Mouse (Mus musculus): ENCODE data around the gene Atg7. TPM values are rescaled to one million over a fixed set of nuclear protein-coding genes. Genes with fewer than 3 reads are reported as not detected.

Gene Atg7
- polyA plus RNA-seq, 1 experiment from 2014 or later: 19.4 TPM

GRCm38 (mm10) chr6:114795706-114796325 lies 152.9 kb downstream of the Atg7 start:
- WGBS: 77% methylated on average over 7 of the region's 7 CpGs
- no peak overlapping the region for H3K4me3 ChIP-seq (ENCODE audit: low read length)
- no peak overlapping the region for H3K9ac ChIP-seq (ENCODE audit: low read depth, low read length)
- no peak for ATAC-seq (ENCODE audit: low FRiP score, low TSS enrichment)
- no peaks in the 10 kb centered on the region for H3K9me3 ChIP-seq (ENCODE audit: control insufficient read depth, low read length)
- H3K27me3 ChIP-seq (ENCODE audit: control insufficient read depth, insufficient read depth, low read length): no peaks in the 10 kb centered on the region
- no peak overlapping the region for H3K27ac ChIP-seq (ENCODE audit: low read depth, low read length)
- no peaks in the 10 kb centered on the region for H3K36me3 ChIP-seq (ENCODE audit: control insufficient read depth, insufficient read depth, low read length)
- no peak overlapping the region for H3K4me2 ChIP-seq (replicated peaks; ENCODE audit: low read depth, low read length)
- peaks cover 11% of the 10 kb centered on the region; the same call in 1 of the 2 replicates for H3K4me1 ChIP-seq (ENCODE audit: control insufficient read depth, insufficient read depth, low read length)

GRCm38 (mm10) chr6:114797901-114798300 lies 155.0 kb downstream of the Atg7 start:
- 79% methylated on average over 5 of the region's 5 CpGs for WGBS
- H3K36me3 ChIP-seq (ENCODE audit: control insufficient read depth, insufficient read depth, low read length): no peaks in the 10 kb centered on the region

GRCm38 (mm10) chr6:114798715-114799114 lies 155.8 kb downstream of the Atg7 start:
- 34% methylated on average over 4 of the region's 4 CpGs for WGBS
- Histone ChIP-seq H3K36me3 (ENCODE audit: control insufficient read depth, insufficient read depth, low read length) (no peaks in the 10 kb centered on the region), H3K27me3 (ENCODE audit: control insufficient read depth, insufficient read depth, low read length) (no peaks in the 10 kb centered on the region), H3K9ac (ENCODE audit: low read depth, low read length) (no peak overlapping the region), H3K4me2 (replicated peaks; ENCODE audit: low read depth, low read length) (no peak overlapping the region), H3K4me3 (ENCODE audit: low read length) (no peak overlapping the region), H3K9me3 (ENCODE audit: control insufficient read depth, low read length) (no peaks in the 10 kb centered on the region), H3K4me1 (ENCODE audit: control insufficient read depth, insufficient read depth, low read length) (no peaks in the 10 kb centered on the region; the same call in 1 of the 2 replicates), H3K27ac (ENCODE audit: low read depth, low read length) (no peak overlapping the region)
- no peak for ATAC-seq (ENCODE audit: low FRiP score, low TSS enrichment)

More at GRCm38 (mm10) chr6:114797901-114798300, 155.0 kb downstream of the Atg7 start:
- H3K9me3 ChIP-seq (ENCODE audit: control insufficient read depth, low read length): no peaks in the 10 kb centered on the region
- H3K4me2 ChIP-seq (replicated peaks; ENCODE audit: low read depth, low read length): no peak overlapping the region
- H3K4me1 ChIP-seq (ENCODE audit: control insufficient read depth, insufficient read depth, low read length): no peaks in the 10 kb centered on the region
- H3K4me3 ChIP-seq (ENCODE audit: low read length): no peak overlapping the region
- no peaks in the 10 kb centered on the region for H3K27me3 ChIP-seq (ENCODE audit: control insufficient read depth, insufficient read depth, low read length)
- ATAC-seq (ENCODE audit: low FRiP score, low TSS enrichment): no peak
- H3K9ac ChIP-seq (ENCODE audit: low read depth, low read length): no peak overlapping the region
- H3K27ac ChIP-seq (ENCODE audit: low read depth, low read length): no peak overlapping the region

- H3K9ac ChIP-seq (ENCODE audit: low read depth, low read length): no peak overlapping the region
- no peak overlapping the region for H3K4me2 ChIP-seq (replicated peaks; ENCODE audit: low read depth, low read length)
- H3K36me3 ChIP-seq (ENCODE audit: control insufficient read depth, insufficient read depth, low read length): no peaks in the 10 kb centered on the region
- ATAC-seq (ENCODE audit: low FRiP score, low TSS enrichment): no peak
- WGBS: 55% methylated on average over 2 of the region's 2 CpGs
- no peaks in the 10 kb centered on the region; the same call in 1 of the 2 replicates for H3K4me1 ChIP-seq (ENCODE audit: control insufficient read depth, insufficient read depth, low read length)
- H3K27ac ChIP-seq (ENCODE audit: low read depth, low read length): no peak overlapping the region
- no peaks in the 10 kb centered on the region for H3K27me3 ChIP-seq (ENCODE audit: control insufficient read depth, insufficient read depth, low read length)
- H3K4me3 ChIP-seq (ENCODE audit: low read length): no peak overlapping the region
- no peaks in the 10 kb centered on the region for H3K9me3 ChIP-seq (ENCODE audit: control insufficient read depth, low read length)
Measured at GRCm38 (mm10) chr6:114800291-114800965, 157.5 kb downstream of the Atg7 start.

- Histone ChIP-seq H3K4me1 (ENCODE audit: control insufficient read depth, insufficient read depth, low read length) (no peaks in the 10 kb centered on the region; the same call in 1 of the 2 replicates), H3K36me3 (ENCODE audit: control insufficient read depth, insufficient read depth, low read length) (no peaks in the 10 kb centered on the region), H3K4me3 (ENCODE audit: low read length) (no peak overlapping the region), H3K27ac (ENCODE audit: low read depth, low read length) (no peak overlapping the region; the same call in 1 of the 2 replicates), H3K9ac (ENCODE audit: low read depth, low read length) (no peak overlapping the region), H3K4me2 (replicated peaks; ENCODE audit: low read depth, low read length) (no peak overlapping the region), H3K9me3 (ENCODE audit: control insufficient read depth, low read length) (no peaks in the 10 kb centered on the region), H3K27me3 (ENCODE audit: control insufficient read depth, insufficient read depth, low read length) (no peaks in the 10 kb centered on the region)
- 64% methylated on average over 8 of the region's 8 CpGs for WGBS
- no peak for ATAC-seq (ENCODE audit: low FRiP score, low TSS enrichment)
Measured at GRCm38 (mm10) chr6:114803915-114804535, 161.1 kb downstream of the Atg7 start.

- Histone ChIP-seq H3K27ac (ENCODE audit: low read depth, low read length) (no peak overlapping the region), H3K4me3 (ENCODE audit: low read length) (no peak overlapping the region), H3K4me1 (ENCODE audit: control insufficient read depth, insufficient read depth, low read length) (no peaks in the 10 kb centered on the region; the same call in 1 of the 2 replicates), H3K36me3 (ENCODE audit: control insufficient read depth, insufficient read depth, low read length) (no peaks in the 10 kb centered on the region), H3K9me3 (ENCODE audit: control insufficient read depth, low read length) (no peaks in the 10 kb centered on the region), H3K9ac (ENCODE audit: low read depth, low read length) (no peak overlapping the region), H3K27me3 (ENCODE audit: control insufficient read depth, insufficient read depth, low read length) (no peaks in the 10 kb centered on the region), H3K4me2 (replicated peaks; ENCODE audit: low read depth, low read length) (no peak overlapping the region)
- no peak for ATAC-seq (ENCODE audit: low FRiP score, low TSS enrichment)
- WGBS: 100% methylated on average over 1 of the region's 1 CpGs
Measured at GRCm38 (mm10) chr6:114804866-114805265, 162.0 kb downstream of the Atg7 start.

- WGBS: 96% methylated on average over 4 of the region's 4 CpGs
- Histone ChIP-seq H3K27me3 (ENCODE audit: control insufficient read depth, insufficient read depth, low read length) (no peaks in the 10 kb centered on the region), H3K4me2 (replicated peaks; ENCODE audit: low read depth, low read length) (no peak overlapping the region), H3K9me3 (ENCODE audit: control insufficient read depth, low read length) (no peaks in the 10 kb centered on the region), H3K27ac (ENCODE audit: low read depth, low read length) (no peak overlapping the region), H3K36me3 (ENCODE audit: control insufficient read depth, insufficient read depth, low read length) (no peaks in the 10 kb centered on the region), H3K4me1 (ENCODE audit: control insufficient read depth, insufficient read depth, low read length) (no peaks in the 10 kb centered on the region; the same call in 1 of the 2 replicates), H3K4me3 (ENCODE audit: low read length) (no peak overlapping the region), H3K9ac (ENCODE audit: low read depth, low read length) (no peak overlapping the region)
- ATAC-seq (ENCODE audit: low FRiP score, low TSS enrichment): no peak
Measured at GRCm38 (mm10) chr6:114805927-114806326, 163.0 kb downstream of the Atg7 start.

GRCm38 (mm10) chr6:114807474-114807873 lies 164.6 kb downstream of the Atg7 start:
- no peak overlapping the region for H3K27ac ChIP-seq (ENCODE audit: low read depth, low read length)
- H3K4me1 ChIP-seq (ENCODE audit: control insufficient read depth, insufficient read depth, low read length): no peaks in the 10 kb centered on the region; the same call in 1 of the 2 replicates
- ATAC-seq (ENCODE audit: low FRiP score, low TSS enrichment): no peak
- H3K4me3 ChIP-seq (ENCODE audit: low read length): no peak overlapping the region
- no peaks in the 10 kb centered on the region for H3K36me3 ChIP-seq (ENCODE audit: control insufficient read depth, insufficient read depth, low read length)
- H3K9ac ChIP-seq (ENCODE audit: low read depth, low read length): no peak overlapping the region
- WGBS: 67% methylated on average over 3 of the region's 3 CpGs
- no peak overlapping the region for H3K4me2 ChIP-seq (replicated peaks; ENCODE audit: low read depth, low read length)
- no peaks in the 10 kb centered on the region for H3K9me3 ChIP-seq (ENCODE audit: control insufficient read depth, low read length)
- no peaks in the 10 kb centered on the region for H3K27me3 ChIP-seq (ENCODE audit: control insufficient read depth, insufficient read depth, low read length)
